Mouse (Mus musculus) CH12.LX (cell line): Measurements from ENCODE around the gene Art3.

Experiments
- BHLHE40 ChIP-seq: IDR thresholded peaks from 2 replicates; pipeline ENCODE4 v1.6.1; 2011; ENCODE audit warnings: mild to moderate bottlenecking, low read depth, low read length, improper control_type of control experiment
- CTCF ChIP-seq, 2 experiments: IDR thresholded peaks in 1 of 2; conservative IDR thresholded peaks in 1 of 2; 2 replicates each; pipeline ENCODE4 v1.5.1; 2011 to 2012; ENCODE audit warnings: low read depth in 2 of 2, low read length in 2 of 2, improper control_type of control experiment in 1 of 2, inconsistent platforms in 1 of 2, mild to moderate bottlenecking in 1 of 2, moderate library complexity in 1 of 2
- E2F4 ChIP-seq: IDR thresholded peaks from 2 replicates; pipeline ENCODE4 v1.6.1; 2011; ENCODE audit warnings: low read depth, low read length, improper control_type of control experiment; ENCODE audit not compliant: insufficient replicate concordance
- EP300 ChIP-seq: IDR thresholded peaks from 2 replicates; pipeline ENCODE4 v1.6.1; 2011; ENCODE audit warnings: low read length, improper control_type of control experiment
- ETS1 ChIP-seq: conservative IDR thresholded peaks from 2 replicates; pipeline ENCODE4 v1.6.1; 2012; ENCODE audit warnings: low read depth, mild to moderate bottlenecking, inconsistent platforms, low read length, improper control_type of control experiment, moderate library complexity
- GABPA ChIP-seq: IDR thresholded peaks from 2 replicates; pipeline ENCODE4 v1.6.1; 2012; ENCODE audit warnings: low read depth, low read length, improper control_type of control experiment, inconsistent platforms; ENCODE audit not compliant: insufficient replicate concordance
- HCFC1 ChIP-seq: IDR thresholded peaks from 2 replicates; pipeline ENCODE4 v1.6.1; 2012; ENCODE audit warnings: low read depth, mild to moderate bottlenecking, inconsistent platforms, low read length, improper control_type of control experiment
- MAFK ChIP-seq: IDR thresholded peaks from 2 replicates; pipeline ENCODE4 v1.6.1; 2011; ENCODE audit warnings: low read length, improper control_type of control experiment; ENCODE audit not compliant: insufficient replicate concordance
- MEF2A ChIP-seq: IDR thresholded peaks from 2 replicates; pipeline ENCODE4 v1.6.1; 2014; ENCODE audit warnings: low read depth, mild to moderate bottlenecking, inconsistent platforms, low read length, improper control_type of control experiment, borderline replicate concordance
- NELFE ChIP-seq: IDR thresholded peaks from 2 replicates; pipeline ENCODE4 v1.6.1; 2011; ENCODE audit warnings: low read depth, low read length, improper control_type of control experiment
- POLR2A ChIP-seq: IDR thresholded peaks from 2 replicates; pipeline ENCODE4 v1.6.1; 2011; ENCODE audit warnings: low read depth, mild to moderate bottlenecking, improper control_type of control experiment, low read length
- RCOR1 ChIP-seq: conservative IDR thresholded peaks from 2 replicates; pipeline ENCODE4 v1.6.1; 2012; ENCODE audit warnings: low read depth, mild to moderate bottlenecking, inconsistent platforms, low read length, improper control_type of control experiment
- TCF12 ChIP-seq: IDR thresholded peaks from 2 replicates; pipeline ENCODE4 v1.6.1; 2014; ENCODE audit warnings: low read depth, mild to moderate bottlenecking, inconsistent platforms, low read length, improper control_type of control experiment
- ZNF384 ChIP-seq: IDR thresholded peaks from 2 replicates; pipeline ENCODE4 v1.6.1; 2012; ENCODE audit warnings: low read depth, low read length, improper control_type of control experiment, inconsistent platforms

GRCm38 (mm10) chr5:92386643-92387042 lies 55.0 kb downstream of the Art3 start:
- TF ChIP-seq CTCF (conservative IDR thresholded peaks at IDR 0.05 in 1 of 2, IDR thresholded peaks at IDR 0.05 in 1 of 2; ENCODE audit: low read depth in 2 of 2, low read length in 2 of 2) (0 out of 4 replicates have a peak, but pooled peaks of 1 of the 2 experiments have one; percentile 16), E2F4 (no peak), EP300 (no peak), ETS1 (no peak), NELFE (no peak), GABPA (no peak), MEF2A (no peak), ZNF384 (no peak), RCOR1 (no peak), HCFC1 (no peak), POLR2A (no peak), BHLHE40 (no peak), TCF12 (no peak), MAFK (no peak)
